ENCODE assay signal across 8 mouse cellular contexts in the genomic region with DNA sequence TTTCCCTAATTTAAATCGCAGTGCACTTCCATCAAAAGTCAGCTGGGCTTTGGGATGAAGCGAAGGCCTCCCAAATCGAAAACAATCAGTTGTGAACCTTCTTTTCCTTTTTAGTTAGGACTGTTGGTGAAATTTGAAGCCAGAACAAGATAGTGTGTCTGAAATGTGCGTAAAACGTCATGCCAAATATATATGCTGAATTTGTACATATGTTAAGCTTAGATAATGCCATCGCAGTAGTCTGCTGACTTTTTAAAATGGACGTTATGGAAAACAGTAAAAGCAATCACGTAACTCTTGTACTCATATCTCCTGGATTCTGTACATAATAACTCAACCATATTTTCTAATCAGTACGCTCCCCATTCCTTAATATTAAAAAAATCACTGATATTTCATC. TPM values are rescaled to one million over a fixed set of nuclear protein-coding genes. Genes with fewer than 3 reads are reported as not detected.
A peak's percentile ranks its signal among the peaks of the same experiment; 100 is the strongest.
DNase-seq lines count a peak whose midpoint lies in the region; ATAC-seq and TF ChIP-seq lines count a peak whose summit lies in the region.

No protein-coding gene starts in this region.

- DNase-seq in left cerebral cortex, adult 2 months (ENCODE audit: extremely low spot score in 1 of 2, low spot score in 2 of 2), result no peak
- no peak for DNase-seq in left cerebral cortex, postnatal 4 days
- peak; percentile 42 for DNase-seq in c-Kit-positive CD71-positive TER-119-negative erythroid progenitor cells, embryonic 14.5 days (ENCODE audit: low read depth)
- DNase-seq in midbrain, postnatal 0 days (ENCODE audit: low spot score), result no peak
- DNase-seq in gastrocnemius, adult 8-10 months (ENCODE audit: low spot score in 2 of 2), result no peak
- DNase-seq in right cerebral cortex, postnatal 10 days (ENCODE audit: low spot score in 2 of 2), result no peak
- DNase-seq in cerebellum, adult 11 months, result no peak

- peak overlapping the region; percentile 94 for H3K4me2 ChIP-seq in hindbrain, embryonic 16.5 days (ENCODE audit: low read length)
- H3K4me2 ChIP-seq in midbrain, postnatal 0 days (ENCODE audit: low read depth, low read length, poor library complexity, severe bottlenecking), result peak overlapping the region; percentile 94

- H3K36me3 ChIP-seq in hindbrain, embryonic 16.5 days (ENCODE audit: control insufficient read depth, insufficient read depth, low read length), result no peaks in the 10 kb centered on the region
- H3K36me3 ChIP-seq in midbrain, postnatal 0 days (ENCODE audit: insufficient read depth, low read length), result no peaks in the 10 kb centered on the region

- H3K4me1 ChIP-seq in hindbrain, embryonic 16.5 days (ENCODE audit: control insufficient read depth, insufficient read depth, low read depth, low read length), result peaks cover 17% of the 10 kb centered on the region
- H3K4me1 ChIP-seq in midbrain, postnatal 0 days (ENCODE audit: insufficient read depth, low read length), result 0 out of 2 replicates have a peak, but pooled peaks cover 8% of the 10 kb centered on the region

- intact Hi-C loops in left cerebral cortex, adult 2 months (cut with DNase I), result loop anchor here (5.0 kb wide), 1 partner anchor 173 kb away; a partner anchor contains a TSS
- intact Hi-C loops in left cerebral cortex, postnatal 4 days (cut with DNase I), result no loop called here

- H3K27me3 ChIP-seq in hindbrain, embryonic 16.5 days (replicated peaks; ENCODE audit: control insufficient read depth, insufficient read depth, low read length), result no peaks in the 10 kb centered on the region
- H3K27me3 ChIP-seq in midbrain, postnatal 0 days (ENCODE audit: insufficient read depth, low read length), result no peaks in the 10 kb centered on the region

- WGBS in hindbrain, embryonic 16.5 days, result 28% methylated on average over 9 of the region's 9 CpGs
- WGBS in midbrain, postnatal 0 days, result 31% methylated on average over 9 of the region's 9 CpGs

- H3K4me3 ChIP-seq in left cerebral cortex, adult 2 months, result peak overlapping the region; percentile 98
- H3K4me3 ChIP-seq in hindbrain, embryonic 16.5 days (ENCODE audit: low read length), result peak overlapping the region; percentile 99
- H3K4me3 ChIP-seq in midbrain, postnatal 0 days (ENCODE audit: low read depth, low read length), result peak overlapping the region; percentile 92

- no peak for ATAC-seq in hindbrain, embryonic 16.5 days
- no peak for ATAC-seq in midbrain, postnatal 0 days (ENCODE audit: low FRiP score)

- peak overlapping the region; percentile 97 for H3K9ac ChIP-seq in hindbrain, embryonic 16.5 days (ENCODE audit: low read depth, low read length)
- H3K9ac ChIP-seq in midbrain, postnatal 0 days (replicated peaks; ENCODE audit: low read length, poor library complexity, severe bottlenecking), result peak overlapping the region; percentile 89

- H3K9me3 ChIP-seq in hindbrain, embryonic 16.5 days (ENCODE audit: control insufficient read depth, low read length), result no peaks in the 10 kb centered on the region
- H3K9me3 ChIP-seq in midbrain, postnatal 0 days (ENCODE audit: low read length), result no peaks in the 10 kb centered on the region

- H3K27ac ChIP-seq in left cerebral cortex, adult 2 months, result no peak overlapping the region; the same call in 1 of the 2 replicates
- H3K27ac ChIP-seq in hindbrain, embryonic 16.5 days (ENCODE audit: low read depth, low read length), result no peak overlapping the region
- 0 out of 2 replicates have a peak overlapping the region, but pooled peaks have one; percentile 93 for H3K27ac ChIP-seq in midbrain, postnatal 0 days (ENCODE audit: low read depth, low read length)

- no peak for TF ChIP-seq CTCF in left cerebral cortex, adult 2 months (IDR thresholded peaks at IDR 0.05)
- no peak for TF ChIP-seq CTCF in midbrain, postnatal 0 days (IDR thresholded peaks at IDR 0.05)

RNA-seq across cellular contexts. Expression of a gene that starts 1.2 kb away (rescaled TPM):
- 10 to 100 TPM; 46.2 to 46.4 TPM for total RNA-seq in left cerebral cortex, adult 2 months (2021)
- 10 to 100 TPM; 34.4 to 38.7 TPM for total RNA-seq in left cerebral cortex, postnatal 4 days (2021)
- 10.4 and 11.2 TPM in 2 replicates for polyA plus RNA-seq in hindbrain, embryonic 16.5 days (2015; fragmentation: Nextera tagmentation; extraction: Ambion mirVana)
- total RNA-seq in midbrain, postnatal 0 days (2014; rRNA removed), result 14.8 and 23.7 TPM in 2 replicates
- 8.8 and 9.9 TPM in 2 replicates for polyA plus RNA-seq in midbrain, postnatal 0 days (2015; fragmentation: Nextera tagmentation; extraction: Ambion mirVana)
- 10 to 100 TPM; 39.1 to 42.1 (median 41.5) TPM for total RNA-seq in gastrocnemius, adult 8-10 months (2022)
